Mouse (Mus musculus) brain, embryonic 14.5 days (tissue): Measurements from ENCODE around the gene Cd160. TPM values are rescaled to one million over a fixed set of nuclear protein-coding genes. Genes with fewer than 3 reads are reported as not detected.

Experiments used
- DNase-seq: peaks from one replicate; pipeline ENCODE4 v3.0.0-alpha.2; 2011; ENCODE audit warnings: low read depth
- CTCF ChIP-seq: fragments of 200-500 bp; IDR thresholded peaks from 2 replicates; pipeline ENCODE4 v1.5.1; 2012; ENCODE audit warnings: inconsistent platforms, mild to moderate bottlenecking, moderate library complexity, borderline replicate concordance; ENCODE audit not compliant: insufficient read depth, insufficient read length; ENCODE audit errors: extremely low read depth
- POLR2A ChIP-seq: fragments of 200-500 bp; IDR thresholded peaks from 2 replicates; pipeline ENCODE4 v1.6.1; 2012; ENCODE audit warnings: mild to moderate bottlenecking, inconsistent platforms, borderline replicate concordance; ENCODE audit not compliant: poor library complexity, insufficient read depth, insufficient read length, severe bottlenecking; ENCODE audit errors: extremely low read depth
- polyA plus RNA-seq: library from polyadenylated mRNA; depleted of rRNA; stranded (reverse); fragments of >200 nt; gene quantifications from 2 replicates; pipeline ENCODE4 v1.2.3, GENCODE M21; 2012

Gene Cd160
- polyA plus RNA-seq, 1 experiment: not detected

GRCm38 (mm10) chr3:96849168-96849727 lies 20.1 kb upstream of the Cd160 start:
- no peak for TF ChIP-seq CTCF
- TF ChIP-seq POLR2A: no peak
- no peak for DNase-seq

GRCm38 (mm10) chr3:96848470-96848869 lies 19.3 kb upstream of the Cd160 start:
- no peak for DNase-seq
- TF ChIP-seq CTCF: no peak
- TF ChIP-seq POLR2A: no peak

GRCm38 (mm10) chr3:96847661-96848060 lies 18.5 kb upstream of the Cd160 start:
- TF ChIP-seq POLR2A (no peak), CTCF (no peak)
- no peak for DNase-seq

- no peak for DNase-seq
- TF ChIP-seq CTCF (no peak), POLR2A (no peak)
These were observed 17.8 kb upstream of the Cd160 start for GRCm38 (mm10) chr3:96846985-96847384.

GRCm38 (mm10) chr3:96845806-96846205 lies 16.7 kb upstream of the Cd160 start:
- no peak for TF ChIP-seq POLR2A
- TF ChIP-seq CTCF: no peak
- no peak for DNase-seq

- no peak for DNase-seq
- TF ChIP-seq POLR2A (no peak), CTCF (no peak)
These were observed 16.0 kb upstream of the Cd160 start for GRCm38 (mm10) chr3:96845191-96845590.

GRCm38 (mm10) chr3:96838996-96839645 lies 10.0 kb upstream of the Cd160 start:
- TF ChIP-seq CTCF: no peak
- no peak for TF ChIP-seq POLR2A
- DNase-seq: no peak

- DNase-seq: no peak
- TF ChIP-seq CTCF: no peak
- no peak for TF ChIP-seq POLR2A
These were observed 7.3 kb upstream of the Cd160 start for GRCm38 (mm10) chr3:96836414-96836813.

- no peak for DNase-seq
- TF ChIP-seq CTCF (no peak), POLR2A (no peak)
These were observed 5.6 kb upstream of the Cd160 start for GRCm38 (mm10) chr3:96834587-96835348.

- no peak for DNase-seq
- TF ChIP-seq CTCF (no peak), POLR2A (no peak)
These were observed 3.8 kb upstream of the Cd160 start for GRCm38 (mm10) chr3:96832930-96833329.

- TF ChIP-seq POLR2A: no peak
- no peak for TF ChIP-seq CTCF
- no peak for DNase-seq
These were observed 705 bp upstream of the Cd160 start for GRCm38 (mm10) chr3:96829856-96830255.
